Mouse (Mus musculus): ENCODE measurements around the gene Kif5c. TPM values are rescaled to one million over a fixed set of nuclear protein-coding genes. Genes with fewer than 3 reads are reported as not detected.

Kif5c gene
- polyA plus RNA-seq, 1 experiment from 2014 or later: 135 TPM

DNA sequence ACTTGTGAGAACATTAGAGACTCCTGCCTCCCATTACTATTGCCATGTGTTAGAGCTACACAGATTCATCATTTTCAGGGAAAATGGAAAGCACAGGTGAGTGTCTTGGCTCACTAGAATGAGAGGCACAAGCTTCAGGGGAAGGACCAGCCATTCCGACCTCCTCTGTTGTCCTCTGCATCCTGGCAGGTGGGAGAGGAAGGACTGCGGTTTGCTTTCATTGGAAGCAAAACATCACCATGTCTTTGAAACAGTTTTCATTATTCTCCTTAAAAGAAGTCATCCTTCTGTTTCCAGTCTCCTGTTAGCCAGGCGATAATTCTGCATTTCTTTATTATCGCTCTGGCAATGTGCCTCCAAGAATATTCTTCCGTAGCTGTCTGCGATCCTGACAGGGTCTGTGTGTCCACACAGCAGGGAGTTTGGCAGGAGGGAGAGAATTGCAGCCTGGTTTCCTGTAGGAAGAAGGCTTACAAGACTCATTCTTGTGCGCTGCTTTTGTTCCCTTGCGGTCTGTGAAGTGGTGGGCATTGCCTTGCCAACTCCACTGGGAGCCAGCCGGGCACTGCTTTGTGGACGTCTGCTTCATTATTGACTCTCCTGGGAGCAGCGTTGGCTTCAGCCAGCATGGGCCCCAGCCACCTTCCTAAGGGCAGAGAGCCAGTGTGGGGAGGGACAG lies 36.2 kb downstream of the Kif5c start:
- no peak for ATAC-seq (ENCODE audit: low FRiP score)
- peaks cover 42% of the 10 kb centered on the region for H3K4me1 ChIP-seq
- no peaks in the 10 kb centered on the region for H3K27me3 ChIP-seq
- no peak overlapping the region for H3K4me2 ChIP-seq
- peaks cover 7% of the 10 kb centered on the region; the same call in 1 of the 2 replicates for H3K36me3 ChIP-seq (replicated peaks)
- H3K9me3 ChIP-seq: no peaks in the 10 kb centered on the region
- 51% methylated on average over 11 of the region's 11 CpGs for WGBS
- H3K4me3 ChIP-seq (replicated peaks): no peak overlapping the region
- peak overlapping the region; percentile 71 for H3K27ac ChIP-seq
- H3K9ac ChIP-seq: peak overlapping the region; percentile 8; the same call in 1 of the 2 replicates

DNA sequence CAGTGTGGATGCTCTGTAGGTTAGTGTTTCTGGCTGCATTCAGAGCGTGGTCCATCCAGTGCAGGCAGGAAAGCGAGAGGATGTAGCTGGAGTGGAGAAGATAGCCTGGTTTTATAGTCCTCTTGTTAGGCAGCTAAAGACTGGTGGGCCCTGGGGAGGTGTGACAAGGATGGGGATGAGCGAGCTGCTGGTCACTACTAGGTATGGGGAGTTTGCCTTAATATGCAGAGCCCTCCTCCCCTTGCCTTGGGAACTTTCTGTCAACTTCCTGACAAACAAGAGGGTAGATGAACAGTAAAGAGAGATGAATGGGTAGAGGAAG lies 36.7 kb downstream of the Kif5c start:
- H3K4me2 ChIP-seq: no peak overlapping the region
- peak overlapping the region; percentile 8; the same call in 1 of the 2 replicates for H3K9ac ChIP-seq
- H3K27ac ChIP-seq: peak overlapping the region; percentile 71

DNA sequence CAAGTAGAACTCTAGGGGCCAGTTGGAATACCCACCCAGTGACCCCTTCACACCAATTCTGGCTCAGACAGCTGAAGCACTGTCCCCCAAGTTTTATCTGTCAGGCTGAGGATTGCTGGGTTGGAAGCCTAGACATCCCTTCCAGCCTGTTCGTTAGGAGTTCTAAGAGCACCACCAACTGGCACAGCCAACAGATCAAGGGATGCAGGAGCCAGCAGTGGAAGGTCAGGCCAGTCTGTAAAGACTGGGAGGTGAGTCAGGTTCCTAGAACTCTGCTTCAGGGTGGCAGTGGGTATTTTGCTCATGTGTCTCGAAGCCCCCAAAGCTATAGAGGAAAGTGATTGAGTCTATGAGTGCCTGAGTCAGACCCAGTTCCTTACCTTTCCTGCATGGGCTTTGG lies 37.9 kb downstream of the Kif5c start:
- Histone ChIP-seq H3K9ac (no peak overlapping the region), H3K4me1 (peaks cover 47% of the 10 kb centered on the region), H3K27me3 (no peaks in the 10 kb centered on the region), H3K4me3 (replicated peaks) (no peak overlapping the region), H3K36me3 (replicated peaks) (peaks cover 3% of the 10 kb centered on the region; the same call in 1 of the 2 replicates), H3K27ac (no peak overlapping the region), H3K9me3 (no peaks in the 10 kb centered on the region), H3K4me2 (no peak overlapping the region)
- ATAC-seq (ENCODE audit: low FRiP score): no peak
- WGBS: 91% methylated on average over 2 of the region's 2 CpGs

More for the DNA sequence above, 36.7 kb downstream of the Kif5c start:
- H3K4me1 ChIP-seq: peaks cover 42% of the 10 kb centered on the region
- H3K9me3 ChIP-seq: no peaks in the 10 kb centered on the region
- H3K4me3 ChIP-seq (replicated peaks): no peak overlapping the region
- ATAC-seq (ENCODE audit: low FRiP score): no peak
- peaks cover 7% of the 10 kb centered on the region; the same call in 1 of the 2 replicates for H3K36me3 ChIP-seq (replicated peaks)
- no peaks in the 10 kb centered on the region for H3K27me3 ChIP-seq
- 89% methylated on average over 3 of the region's 3 CpGs for WGBS

DNA sequence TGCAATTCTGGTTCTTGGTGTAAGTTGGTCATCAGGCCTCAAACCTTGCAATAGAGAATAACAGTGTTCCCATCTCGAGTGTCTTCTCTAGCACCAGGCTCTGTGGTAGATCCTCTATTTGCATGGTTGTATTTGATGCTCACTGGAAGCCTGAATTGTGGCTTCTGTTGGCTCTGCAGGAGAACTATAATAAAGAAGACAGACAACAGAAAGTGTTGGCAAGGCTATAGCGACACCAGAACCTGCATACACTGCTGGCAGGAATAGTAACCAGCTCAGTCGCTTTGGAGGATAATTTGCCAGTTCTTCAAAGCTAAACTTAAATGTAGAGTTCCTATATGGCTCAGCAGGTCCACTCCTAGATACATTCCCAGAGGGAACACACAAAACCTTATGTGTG lies 38.6 kb downstream of the Kif5c start:
- Histone ChIP-seq H3K9me3 (no peaks in the 10 kb centered on the region), H3K9ac (no peak overlapping the region), H3K27me3 (no peaks in the 10 kb centered on the region), H3K36me3 (replicated peaks) (no peaks in the 10 kb centered on the region), H3K4me2 (no peak overlapping the region), H3K27ac (no peak overlapping the region), H3K4me3 (replicated peaks) (no peak overlapping the region), H3K4me1 (peaks cover 47% of the 10 kb centered on the region)
- whole genome bisulfite sequencing: 92% methylated on average over 3 of the region's 3 CpGs
- ATAC-seq (ENCODE audit: low FRiP score): no peak

GRCm38 (mm10) chr2:49658988-49659387 lies 39.9 kb downstream of the Kif5c start:
- no peak for ATAC-seq (ENCODE audit: low FRiP score)
- 77% methylated on average over 4 of the region's 4 CpGs for WGBS
- peaks cover 47% of the 10 kb centered on the region for H3K4me1 ChIP-seq

DNA sequence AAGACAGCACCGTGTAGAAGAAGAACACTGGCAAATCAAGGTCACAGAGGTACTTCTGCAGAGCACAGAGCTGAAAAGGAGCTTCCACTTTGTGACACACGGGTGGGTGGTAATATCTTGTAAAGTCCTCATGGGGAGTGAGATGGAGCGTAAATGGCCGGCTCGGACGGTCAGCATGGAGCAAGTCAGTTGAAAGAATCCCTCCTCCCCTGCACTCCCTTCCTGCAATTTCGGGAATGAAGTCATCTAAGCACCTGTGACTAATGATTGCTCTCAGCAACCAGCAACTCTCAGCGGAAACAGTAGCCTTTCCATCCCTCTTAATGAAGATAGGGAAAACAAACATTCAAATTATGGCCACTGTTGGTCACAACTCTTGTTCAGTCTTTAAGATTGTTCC lies 40.9 kb downstream of the Kif5c start:
- no peak overlapping the region for H3K4me3 ChIP-seq (replicated peaks)
- peaks cover 39% of the 10 kb centered on the region for H3K4me1 ChIP-seq
- peak overlapping the region; percentile 1; the same call in 1 of the 2 replicates for H3K27ac ChIP-seq
- no peak overlapping the region for H3K9ac ChIP-seq
- 51% methylated on average over 8 of the region's 8 CpGs for WGBS
- no peaks in the 10 kb centered on the region for H3K36me3 ChIP-seq (replicated peaks)
- H3K4me2 ChIP-seq: no peak overlapping the region
- ATAC-seq (ENCODE audit: low FRiP score): no peak
- no peaks in the 10 kb centered on the region for H3K27me3 ChIP-seq
- no peaks in the 10 kb centered on the region for H3K9me3 ChIP-seq

More at GRCm38 (mm10) chr2:49658988-49659387, 39.9 kb downstream of the Kif5c start:
- Histone ChIP-seq H3K9me3 (no peaks in the 10 kb centered on the region), H3K27ac (no peak overlapping the region), H3K36me3 (replicated peaks) (no peaks in the 10 kb centered on the region), H3K4me3 (replicated peaks) (no peak overlapping the region), H3K9ac (no peak overlapping the region), H3K27me3 (no peaks in the 10 kb centered on the region), H3K4me2 (no peak overlapping the region)

DNA sequence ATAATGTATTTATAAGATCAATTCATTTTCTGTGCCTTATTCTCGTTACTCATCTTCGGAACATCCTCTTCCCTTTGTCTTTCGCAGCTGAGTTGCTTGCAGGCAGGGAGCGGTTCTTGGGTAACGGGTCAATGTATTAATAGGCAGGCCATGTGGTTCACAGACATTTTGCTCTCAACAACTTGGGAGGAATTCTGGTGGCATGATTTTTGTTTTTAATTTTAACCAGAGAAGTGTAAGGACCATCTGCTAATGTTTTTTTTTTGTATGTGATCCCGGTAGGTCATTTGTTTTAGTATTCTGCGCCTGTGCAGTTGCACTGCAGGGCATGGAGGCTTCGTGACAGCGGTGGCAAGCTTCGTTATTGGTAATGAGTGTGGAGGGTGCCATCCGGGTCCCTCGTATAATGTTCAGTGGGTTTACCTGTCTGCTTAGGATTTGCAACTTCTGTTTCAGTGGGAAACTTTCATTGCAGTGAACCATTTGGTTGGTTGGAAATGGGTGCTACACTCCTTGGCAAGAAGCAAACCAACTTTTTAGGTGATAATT lies 41.4 kb downstream of the Kif5c start:
- H3K36me3 ChIP-seq (replicated peaks): no peaks in the 10 kb centered on the region
- 0 out of 2 replicates have a peak overlapping the region, but pooled peaks have one; percentile 8 for H3K27ac ChIP-seq
- no peak for ATAC-seq (ENCODE audit: low FRiP score)
- no peak overlapping the region for H3K9ac ChIP-seq
- H3K4me3 ChIP-seq (replicated peaks): no peak overlapping the region
- H3K4me2 ChIP-seq: no peak overlapping the region
- 79% methylated on average over 12 of the region's 12 CpGs for WGBS
- H3K4me1 ChIP-seq: peaks cover 34% of the 10 kb centered on the region
- no peaks in the 10 kb centered on the region for H3K9me3 ChIP-seq
- H3K27me3 ChIP-seq: no peaks in the 10 kb centered on the region

GRCm38 (mm10) chr2:49661348-49661747 lies 42.2 kb downstream of the Kif5c start:
- Histone ChIP-seq H3K9ac (no peak overlapping the region), H3K27ac (no peak overlapping the region), H3K4me1 (peaks cover 25% of the 10 kb centered on the region; the same call in 1 of the 2 replicates), H3K9me3 (no peaks in the 10 kb centered on the region), H3K4me2 (no peak overlapping the region), H3K27me3 (no peaks in the 10 kb centered on the region), H3K36me3 (replicated peaks) (no peaks in the 10 kb centered on the region), H3K4me3 (replicated peaks) (no peak overlapping the region)
- no peak for ATAC-seq (ENCODE audit: low FRiP score)

GRCm38 (mm10) chr2:49661872-49662271 lies 42.8 kb downstream of the Kif5c start:
- no peak overlapping the region for H3K27ac ChIP-seq
- ATAC-seq (ENCODE audit: low FRiP score): no peak
- H3K4me1 ChIP-seq: peaks cover 23% of the 10 kb centered on the region; the same call in 1 of the 2 replicates
- H3K4me2 ChIP-seq: no peak overlapping the region
- no peaks in the 10 kb centered on the region for H3K27me3 ChIP-seq
- no peak overlapping the region for H3K9ac ChIP-seq
- WGBS: 90% methylated on average over 3 of the region's 3 CpGs
- H3K4me3 ChIP-seq (replicated peaks): no peak overlapping the region
- no peaks in the 10 kb centered on the region for H3K9me3 ChIP-seq
- H3K36me3 ChIP-seq (replicated peaks): no peaks in the 10 kb centered on the region

GRCm38 (mm10) chr2:49671753-49672500 lies 52.8 kb downstream of the Kif5c start:
- Histone ChIP-seq H3K36me3 (replicated peaks) (peaks cover 4% of the 10 kb centered on the region; the same call in 1 of the 2 replicates), H3K27me3 (no peaks in the 10 kb centered on the region), H3K9me3 (no peaks in the 10 kb centered on the region), H3K4me2 (no peak overlapping the region), H3K4me3 (replicated peaks) (no peak overlapping the region), H3K4me1 (peaks cover 52% of the 10 kb centered on the region), H3K27ac (peak overlapping the region; percentile 84), H3K9ac (no peak overlapping the region)
- peak; percentile 42 for ATAC-seq (ENCODE audit: low FRiP score)
- WGBS: 60% methylated on average over 12 of the region's 12 CpGs

DNA sequence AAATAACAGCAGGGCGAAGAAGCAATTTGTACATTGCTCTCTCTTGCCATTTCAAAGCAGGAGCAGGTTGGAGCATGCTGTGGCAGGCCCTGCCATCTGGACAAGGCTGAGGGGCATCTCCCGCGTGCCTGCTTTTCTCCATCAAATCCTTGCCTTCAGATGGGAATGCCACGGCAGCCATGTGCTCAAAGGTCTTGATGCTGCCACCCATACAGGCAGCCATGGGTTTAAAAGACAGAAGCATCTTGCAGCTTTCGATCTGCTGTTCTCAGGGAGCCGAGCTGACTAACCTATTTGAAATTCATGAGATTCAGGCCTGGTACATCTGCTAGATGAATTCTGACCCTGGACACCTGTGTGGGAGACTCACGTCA lies 53.4 kb downstream of the Kif5c start:
- H3K4me1 ChIP-seq: peaks cover 53% of the 10 kb centered on the region
- H3K4me3 ChIP-seq (replicated peaks): no peak overlapping the region
- peak overlapping the region; percentile 84 for H3K27ac ChIP-seq
- 53% methylated on average over 7 of the region's 7 CpGs for WGBS
- H3K4me2 ChIP-seq: no peak overlapping the region
- H3K27me3 ChIP-seq: no peaks in the 10 kb centered on the region
- no peaks in the 10 kb centered on the region for H3K9me3 ChIP-seq
- no peak overlapping the region for H3K9ac ChIP-seq
- peak; percentile 57 for ATAC-seq (ENCODE audit: low FRiP score)
- peaks cover 4% of the 10 kb centered on the region; the same call in 1 of the 2 replicates for H3K36me3 ChIP-seq (replicated peaks)

DNA sequence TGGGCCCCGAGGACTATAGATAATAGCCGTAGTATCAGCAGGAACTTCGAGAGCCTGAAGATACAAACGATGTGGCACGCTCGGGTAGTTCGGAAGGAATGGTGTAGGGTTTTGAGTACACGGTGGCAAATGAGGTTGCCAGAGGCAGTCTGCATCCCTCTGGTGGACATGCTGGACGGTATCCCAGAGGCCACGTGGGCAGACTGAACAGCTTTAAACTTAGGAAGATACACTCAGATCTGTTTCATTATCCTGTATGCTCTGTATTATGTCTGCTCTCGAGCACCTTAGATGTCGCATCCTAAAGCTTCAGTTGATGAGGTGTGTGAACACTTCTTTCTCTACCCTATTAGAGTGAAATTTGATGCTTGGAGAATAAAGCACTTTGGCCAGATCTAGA lies 56.9 kb downstream of the Kif5c start:
- no peak overlapping the region for H3K27ac ChIP-seq
- no peak overlapping the region for H3K4me3 ChIP-seq (replicated peaks)
- no peak for ATAC-seq (ENCODE audit: low FRiP score)
- H3K9me3 ChIP-seq: no peaks in the 10 kb centered on the region
- WGBS: 89% methylated on average over 12 of the region's 12 CpGs
- H3K9ac ChIP-seq: no peak overlapping the region
- H3K4me1 ChIP-seq: peaks cover 63% of the 10 kb centered on the region
- no peak overlapping the region for H3K4me2 ChIP-seq
- peaks cover 12% of the 10 kb centered on the region; the same call in 1 of the 2 replicates for H3K36me3 ChIP-seq (replicated peaks)
- H3K27me3 ChIP-seq: no peaks in the 10 kb centered on the region

All from forebrain, embryonic 12.5 days (tissue).